Mouse (Mus musculus): Measurements from ENCODE around the gene Ralgapa1. TPM values are rescaled to one million over a fixed set of nuclear protein-coding genes. Genes with fewer than 3 reads are reported as not detected.

Ralgapa1 gene
- polyA plus RNA-seq, 1 experiment from 2014 or later, result 23.1 TPM

GRCm38 (mm10) chr12:55620321-55620720 lies 200.6 kb downstream of the Ralgapa1 start:
- Histone ChIP-seq H3K4me3 (ENCODE audit: control insufficient read depth in 1 of 2, insufficient read depth in 1 of 2, low read depth in 1 of 2, low read length in 2 of 2) (no peak overlapping the region), H3K9me3 (ENCODE audit: control insufficient read depth, low read length) (no peaks in the 10 kb centered on the region), H3K4me1 (ENCODE audit: control insufficient read depth in 2 of 2, insufficient read depth in 2 of 2, low read length in 2 of 2) (no peaks in the 10 kb centered on the region), H3K9ac (ENCODE audit: low read length) (no peak overlapping the region), H3K36me3 (ENCODE audit: control insufficient read depth, insufficient read depth, low read length) (no peaks in the 10 kb centered on the region), H3K4me2 (ENCODE audit: low read length) (no peak overlapping the region), H3K27me3 (ENCODE audit: control insufficient read depth, insufficient read depth, low read length) (no peaks in the 10 kb centered on the region), H3K27ac (replicated peaks in 1 of 2; ENCODE audit: control insufficient read depth in 1 of 2, insufficient read depth in 1 of 2, low read depth in 2 of 2, low read length in 2 of 2) (no peak overlapping the region)
- no peak for ATAC-seq (ENCODE audit: insufficient number of reproducible peaks, insufficient read depth, low FRiP score, low read depth)
- 81% methylated on average over 2 of the region's 2 CpGs for WGBS

GRCm38 (mm10) chr12:55610812-55611211 lies 210.2 kb downstream of the Ralgapa1 start:
- WGBS, result 33% methylated on average over 2 of the region's 2 CpGs
- Histone ChIP-seq H3K9me3 (ENCODE audit: control insufficient read depth, low read length) (no peaks in the 10 kb centered on the region), H3K4me1 (ENCODE audit: control insufficient read depth in 2 of 2, insufficient read depth in 2 of 2, low read length in 2 of 2) (no peaks in the 10 kb centered on the region), H3K36me3 (ENCODE audit: control insufficient read depth, insufficient read depth, low read length) (0 out of 2 replicates have a peak, but pooled peaks cover 14% of the 10 kb centered on the region), H3K9ac (ENCODE audit: low read length) (no peak overlapping the region), H3K4me2 (ENCODE audit: low read length) (no peak overlapping the region), H3K4me3 (ENCODE audit: control insufficient read depth in 1 of 2, insufficient read depth in 1 of 2, low read depth in 1 of 2, low read length in 2 of 2) (no peak overlapping the region), H3K27me3 (ENCODE audit: control insufficient read depth, insufficient read depth, low read length) (no peaks in the 10 kb centered on the region), H3K27ac (replicated peaks in 1 of 2; ENCODE audit: control insufficient read depth in 1 of 2, insufficient read depth in 1 of 2, low read depth in 2 of 2, low read length in 2 of 2) (no peak overlapping the region)
- no peak for ATAC-seq (ENCODE audit: insufficient number of reproducible peaks, insufficient read depth, low FRiP score, low read depth)

GRCm38 (mm10) chr12:55607902-55608301 lies 213.1 kb downstream of the Ralgapa1 start:
- Histone ChIP-seq H3K4me3 (ENCODE audit: control insufficient read depth in 1 of 2, insufficient read depth in 1 of 2, low read depth in 1 of 2, low read length in 2 of 2) (no peak overlapping the region), H3K27me3 (ENCODE audit: control insufficient read depth, insufficient read depth, low read length) (no peaks in the 10 kb centered on the region), H3K4me2 (ENCODE audit: low read length) (no peak overlapping the region), H3K36me3 (ENCODE audit: control insufficient read depth, insufficient read depth, low read length) (peaks cover 24% of the 10 kb centered on the region), H3K9me3 (ENCODE audit: control insufficient read depth, low read length) (no peaks in the 10 kb centered on the region), H3K9ac (ENCODE audit: low read length) (no peak overlapping the region), H3K4me1 (ENCODE audit: control insufficient read depth in 2 of 2, insufficient read depth in 2 of 2, low read length in 2 of 2) (no peaks in the 10 kb centered on the region), H3K27ac (replicated peaks in 1 of 2; ENCODE audit: control insufficient read depth in 1 of 2, insufficient read depth in 1 of 2, low read depth in 2 of 2, low read length in 2 of 2) (no peak overlapping the region)
- 49% methylated on average over 4 of the region's 4 CpGs for WGBS
- ATAC-seq (ENCODE audit: insufficient number of reproducible peaks, insufficient read depth, low FRiP score, low read depth), result no peak

- Histone ChIP-seq H3K9ac (ENCODE audit: low read length) (no peak overlapping the region), H3K27me3 (ENCODE audit: control insufficient read depth, insufficient read depth, low read length) (peaks cover 27% of the 10 kb centered on the region), H3K36me3 (ENCODE audit: control insufficient read depth, insufficient read depth, low read length) (peaks cover 15% of the 10 kb centered on the region), H3K4me1 (ENCODE audit: control insufficient read depth in 2 of 2, insufficient read depth in 2 of 2, low read length in 2 of 2) (peaks cover 0 to 11% of the 10 kb centered on the region in 2 experiments; a peak in 3 of 4 replicates), H3K9me3 (ENCODE audit: control insufficient read depth, low read length) (no peaks in the 10 kb centered on the region), H3K27ac (replicated peaks in 1 of 2; ENCODE audit: control insufficient read depth in 1 of 2, insufficient read depth in 1 of 2, low read depth in 2 of 2, low read length in 2 of 2) (no peak overlapping the region), H3K4me2 (ENCODE audit: low read length) (no peak overlapping the region), H3K4me3 (ENCODE audit: control insufficient read depth in 1 of 2, insufficient read depth in 1 of 2, low read depth in 1 of 2, low read length in 2 of 2) (no peak overlapping the region)
- no peak for ATAC-seq (ENCODE audit: insufficient number of reproducible peaks, insufficient read depth, low FRiP score, low read depth)
- WGBS, result 40% methylated on average over 3 of the region's 3 CpGs
Measured at GRCm38 (mm10) chr12:55604411-55604810, 216.6 kb downstream of the Ralgapa1 start.

GRCm38 (mm10) chr12:55600503-55600994 lies 220.4 kb downstream of the Ralgapa1 start:
- ATAC-seq (ENCODE audit: insufficient number of reproducible peaks, insufficient read depth, low FRiP score, low read depth), result no peak

GRCm38 (mm10) chr12:55599639-55600502 lies 221.1 kb downstream of the Ralgapa1 start:
- peak; percentile 80 for ATAC-seq (ENCODE audit: insufficient number of reproducible peaks, insufficient read depth, low FRiP score, low read depth)
- H3K4me1 ChIP-seq (ENCODE audit: control insufficient read depth in 2 of 2, insufficient read depth in 2 of 2, low read length in 2 of 2), result peaks cover 4 to 20% of the 10 kb centered on the region in 2 experiments
- under 1% methylated on average over 86 of the region's 109 CpGs for WGBS
- no peak overlapping the region for H3K9ac ChIP-seq (ENCODE audit: low read length)
- H3K9me3 ChIP-seq (ENCODE audit: control insufficient read depth, low read length), result no peaks in the 10 kb centered on the region
- H3K27me3 ChIP-seq (ENCODE audit: control insufficient read depth, insufficient read depth, low read length), result peaks cover 56% of the 10 kb centered on the region
- H3K36me3 ChIP-seq (ENCODE audit: control insufficient read depth, insufficient read depth, low read length), result peaks cover 6% of the 10 kb centered on the region
- H3K27ac ChIP-seq (replicated peaks in 1 of 2; ENCODE audit: control insufficient read depth in 1 of 2, insufficient read depth in 1 of 2, low read depth in 2 of 2, low read length in 2 of 2), result no peak overlapping the region
- H3K4me3 ChIP-seq (ENCODE audit: control insufficient read depth in 1 of 2, insufficient read depth in 1 of 2, low read depth in 1 of 2, low read length in 2 of 2), result peak overlapping the region; percentile 38 to 50
- H3K4me2 ChIP-seq (ENCODE audit: low read length), result peak overlapping the region; percentile 68

More at GRCm38 (mm10) chr12:55600503-55600994, 220.4 kb downstream of the Ralgapa1 start:
- Histone ChIP-seq H3K4me2 (ENCODE audit: low read length) (peak overlapping the region; percentile 68), H3K27ac (replicated peaks in 1 of 2; ENCODE audit: control insufficient read depth in 1 of 2, insufficient read depth in 1 of 2, low read depth in 2 of 2, low read length in 2 of 2) (no peak overlapping the region), H3K4me3 (ENCODE audit: control insufficient read depth in 1 of 2, insufficient read depth in 1 of 2, low read depth in 1 of 2, low read length in 2 of 2) (peak overlapping the region; percentile 22 to 50; a peak in 2 of 4 replicates), H3K9ac (ENCODE audit: low read length) (no peak overlapping the region), H3K4me1 (ENCODE audit: control insufficient read depth in 2 of 2, insufficient read depth in 2 of 2, low read length in 2 of 2) (peaks cover 4 to 20% of the 10 kb centered on the region in 2 experiments), H3K27me3 (ENCODE audit: control insufficient read depth, insufficient read depth, low read length) (peaks cover 56% of the 10 kb centered on the region), H3K9me3 (ENCODE audit: control insufficient read depth, low read length) (no peaks in the 10 kb centered on the region), H3K36me3 (ENCODE audit: control insufficient read depth, insufficient read depth, low read length) (peaks cover 11% of the 10 kb centered on the region)
- WGBS, result 2% methylated on average over 42 of the region's 42 CpGs

- Histone ChIP-seq H3K4me1 (ENCODE audit: control insufficient read depth in 2 of 2, insufficient read depth in 2 of 2, low read length in 2 of 2) (peaks cover 4 to 20% of the 10 kb centered on the region in 2 experiments), H3K27ac (replicated peaks in 1 of 2; ENCODE audit: control insufficient read depth in 1 of 2, insufficient read depth in 1 of 2, low read depth in 2 of 2, low read length in 2 of 2) (no peak within 1 kb of the TSS), H3K9me3 (ENCODE audit: control insufficient read depth, low read length) (no peaks in the 10 kb centered on the region), H3K4me3 (ENCODE audit: control insufficient read depth in 1 of 2, insufficient read depth in 1 of 2, low read depth in 1 of 2, low read length in 2 of 2) (peak within 1 kb of the TSS; percentile 38 to 50), H3K9ac (ENCODE audit: low read length) (no peak within 1 kb of the TSS), H3K27me3 (ENCODE audit: control insufficient read depth, insufficient read depth, low read length) (peaks cover 56% of the 10 kb centered on the region), H3K36me3 (ENCODE audit: control insufficient read depth, insufficient read depth, low read length) (peaks cover 6% of the 10 kb centered on the region), H3K4me2 (ENCODE audit: low read length) (peak within 1 kb of the TSS; percentile 68)
- under 1% methylated on average over 77 of the region's 77 CpGs for WGBS
- ATAC-seq (ENCODE audit: insufficient number of reproducible peaks, insufficient read depth, low FRiP score, low read depth), result peak; percentile 36; the same call in 1 of the 2 replicates
Measured at GRCm38 (mm10) chr12:55598887-55599561, 221.9 kb downstream of the Ralgapa1 start, which contains the start of gene Insm2. Insm2 (plus strand) TSS chr12:55599427.
